Mouse (Mus musculus) bone marrow, adult 2 months (tissue): ENCODE measurements around the gene Synrg. TPM values are rescaled to one million over a fixed set of nuclear protein-coding genes. Genes with fewer than 3 reads are reported as not detected.

Experiments used
- H3K27ac ChIP-seq: fragments of 200-500 bp; 2 replicates; pipeline ENCODE4 v1.5.1; 2012; ENCODE audit warnings: low read depth, mild to moderate bottlenecking, control low read depth, inconsistent platforms, low read length; ENCODE audit not compliant: control insufficient read depth, poor library complexity, insufficient read depth
- H3K4me1 ChIP-seq: fragments of 200-500 bp; 2 replicates; pipeline ENCODE4 v1.6.1; 2011; ENCODE audit warnings: low read length; ENCODE audit not compliant: control insufficient read depth, insufficient read depth
- H3K4me3 ChIP-seq: fragments of 200-500 bp; replicated peaks from 2 replicates; pipeline ENCODE3; 2011; ENCODE audit warnings: mild to moderate bottlenecking, low read depth, low read length, control low read depth; ENCODE audit not compliant: control insufficient read depth
- CTCF ChIP-seq: fragments of 200-500 bp; IDR thresholded peaks from 2 replicates; pipeline ENCODE4 v1.5.1; 2011; ENCODE audit warnings: low read length, control low read depth; ENCODE audit not compliant: control insufficient read depth, insufficient read depth
- POLR2A ChIP-seq: fragments of 200-500 bp; IDR thresholded peaks from 2 replicates; pipeline ENCODE4 v1.6.1; 2011; ENCODE audit warnings: low read depth, mild to moderate bottlenecking, control low read depth, low read length, borderline replicate concordance; ENCODE audit not compliant: control insufficient read depth
- WGBS: fragments of 180-500 bp; shearing (Covaris S2); methylation state at CpG from one replicate; pipeline ENCODE4 v1.1.7; 2018; 5-methylcytosine and 5-hydroxymethylcytosine counted together
- polyA plus RNA-seq: library from polyadenylated mRNA; stranded (reverse); fragments of >200 nt; gene quantifications from 2 replicates; pipeline ENCODE4 v1.2.4, GENCODE M21; 2011; ENCODE audit warnings: low replicate concordance; ENCODE audit not compliant: missing spikeins, insufficient read depth, insufficient read length

Gene Synrg
- polyA plus RNA-seq, 1 experiment: 14.2 TPM

GRCm38 (mm10) chr11:83976236-83976977 is 12.2 kb downstream of the Synrg start:
- WGBS: 91% methylated on average over 13 of the region's 13 CpGs
- no peak for TF ChIP-seq POLR2A
- no peak for TF ChIP-seq CTCF
- H3K27ac ChIP-seq: no peak overlapping the region
- H3K4me1 ChIP-seq: no peaks in the 10 kb centered on the region
- H3K4me3 ChIP-seq: no peak overlapping the region

- H3K4me3 ChIP-seq: no peak overlapping the region
- no peak overlapping the region for H3K27ac ChIP-seq
- TF ChIP-seq POLR2A (no peak), CTCF (no peak)
- no peaks in the 10 kb centered on the region for H3K4me1 ChIP-seq
- WGBS: 85% methylated on average over 2 of the region's 2 CpGs
Observed at GRCm38 (mm10) chr11:83977810-83978209, 13.6 kb downstream of the Synrg start.

GRCm38 (mm10) chr11:83979992-83980391 is 15.8 kb downstream of the Synrg start:
- Histone ChIP-seq H3K4me1 (no peaks in the 10 kb centered on the region), H3K27ac (no peak overlapping the region), H3K4me3 (no peak overlapping the region)
- WGBS: 89% methylated on average over 6 of the region's 6 CpGs
- TF ChIP-seq POLR2A (no peak), CTCF (no peak)

- no peak overlapping the region for H3K4me3 ChIP-seq
- WGBS: 86% methylated on average over 10 of the region's 10 CpGs
- H3K4me1 ChIP-seq: no peaks in the 10 kb centered on the region
- no peak overlapping the region for H3K27ac ChIP-seq
- TF ChIP-seq POLR2A (no peak), CTCF (no peak)
Observed at GRCm38 (mm10) chr11:83981338-83981737, 17.1 kb downstream of the Synrg start.

- Histone ChIP-seq H3K27ac (no peak overlapping the region), H3K4me1 (no peaks in the 10 kb centered on the region)
- 67% methylated on average over 4 of the region's 4 CpGs for WGBS
Observed at GRCm38 (mm10) chr11:83991701-83992100, 27.5 kb downstream of the Synrg start.

GRCm38 (mm10) chr11:83993428-83993827 is 29.2 kb downstream of the Synrg start:
- H3K4me1 ChIP-seq: no peaks in the 10 kb centered on the region
- WGBS: 73% methylated on average over 2 of the region's 2 CpGs
- TF ChIP-seq CTCF (no peak), POLR2A (no peak)
- H3K27ac ChIP-seq: no peak overlapping the region
- H3K4me3 ChIP-seq: no peak overlapping the region

More at GRCm38 (mm10) chr11:83991701-83992100, 27.5 kb downstream of the Synrg start:
- TF ChIP-seq POLR2A (no peak), CTCF (no peak)
- H3K4me3 ChIP-seq: no peak overlapping the region

GRCm38 (mm10) chr11:83994481-83994880 is 30.3 kb downstream of the Synrg start:
- WGBS: 93% methylated on average over 3 of the region's 3 CpGs
- no peak for TF ChIP-seq CTCF
- no peak for TF ChIP-seq POLR2A
- no peak overlapping the region for H3K27ac ChIP-seq
- H3K4me3 ChIP-seq: no peak overlapping the region
- H3K4me1 ChIP-seq: no peaks in the 10 kb centered on the region

- H3K4me3 ChIP-seq: no peak overlapping the region
Observed at GRCm38 (mm10) chr11:83995535-83995950, 31.3 kb downstream of the Synrg start.

GRCm38 (mm10) chr11:83997171-83997868 is 33.1 kb downstream of the Synrg start:
- 92% methylated on average over 5 of the region's 5 CpGs for whole genome bisulfite sequencing
- H3K27ac ChIP-seq: no peak overlapping the region
- no peak overlapping the region for H3K4me3 ChIP-seq
- H3K4me1 ChIP-seq: no peaks in the 10 kb centered on the region
- TF ChIP-seq POLR2A (no peak), CTCF (no peak)

More at GRCm38 (mm10) chr11:83995535-83995950, 31.3 kb downstream of the Synrg start:
- TF ChIP-seq POLR2A (no peak), CTCF (no peak)
- no peaks in the 10 kb centered on the region for H3K4me1 ChIP-seq
- 96% methylated on average over 2 of the region's 2 CpGs for WGBS
- H3K27ac ChIP-seq: no peak overlapping the region
